Mouse (Mus musculus): ENCODE data around the gene Tbl1xr1. TPM values are rescaled to one million over a fixed set of nuclear protein-coding genes. Genes with fewer than 3 reads are reported as not detected.

Gene Tbl1xr1
- polyA plus RNA-seq, 1 experiment from 2014 or later = 9.8 TPM

DNA sequence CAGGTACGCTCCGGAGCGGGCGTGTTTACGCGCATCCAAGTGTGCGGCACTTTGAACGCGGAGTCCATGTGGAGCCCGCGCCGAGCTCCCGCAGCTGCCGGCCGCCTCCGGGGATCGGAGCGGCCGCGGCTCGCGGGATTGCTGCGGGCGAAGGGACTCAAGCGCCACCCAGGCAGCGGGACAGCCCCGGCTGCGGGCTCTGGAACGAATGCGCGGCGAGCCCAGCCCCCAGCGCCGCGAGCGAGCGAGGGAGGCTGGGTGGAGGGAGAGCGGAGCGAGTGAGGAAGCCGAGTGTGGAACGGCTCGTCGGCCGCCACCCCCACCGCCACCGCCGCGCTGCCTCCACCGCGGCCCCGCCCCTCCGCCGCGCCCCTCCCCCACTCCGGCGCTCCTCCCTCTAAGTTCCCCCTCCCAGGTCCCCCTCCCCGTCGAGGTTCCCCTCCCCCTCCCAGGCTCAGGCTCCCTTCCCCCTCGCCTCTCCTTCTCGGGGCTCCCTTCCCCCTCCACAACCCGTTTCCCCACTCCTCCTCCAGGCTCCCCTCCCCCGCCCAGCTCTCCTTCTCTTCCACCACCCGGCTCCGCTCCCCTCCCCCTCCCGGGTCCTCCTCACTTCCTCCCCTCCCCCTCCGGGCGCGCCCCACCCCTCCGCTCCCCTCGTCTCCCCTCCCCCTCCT is 428 bp upstream of the Tbl1xr1 start:
- ATAC-seq (peak; percentile 75), DNase-seq (peak; percentile 93)
- TF ChIP-seq EP300 (IDR thresholded peaks at IDR 0.05; ENCODE audit: low read depth) (no peak; the same call in 1 of the 2 replicates), CTCF (IDR thresholded peaks at IDR 0.05; ENCODE audit: low read depth) (no peak)
- peaks cover 26% of the 10 kb centered on the region for H3K4me1 ChIP-seq (ENCODE audit: insufficient read depth)
- under 1% methylated on average over 29 of the region's 70 CpGs for WGBS (ENCODE audit: insufficient replicate concordance)
- peak overlapping the region; percentile 96 for H3K4me3 ChIP-seq (ENCODE audit: low read depth, low read length)
- no peaks in the 10 kb centered on the region for H3K27me3 ChIP-seq (ENCODE audit: insufficient read depth, low read length)
- no peaks in the 10 kb centered on the region for H3K36me3 ChIP-seq (replicated peaks; ENCODE audit: insufficient read depth, low read length)
- H3K9ac ChIP-seq (replicated peaks) = peak overlapping the region; percentile 85
- peak overlapping the region; percentile 87 for H3K4me2 ChIP-seq (ENCODE audit: low read depth, low read length)
- H3K9me3 ChIP-seq (ENCODE audit: low read length) = no peaks in the 10 kb centered on the region
- H3K27ac ChIP-seq (ENCODE audit: low read depth) = peak overlapping the region; percentile 99

DNA sequence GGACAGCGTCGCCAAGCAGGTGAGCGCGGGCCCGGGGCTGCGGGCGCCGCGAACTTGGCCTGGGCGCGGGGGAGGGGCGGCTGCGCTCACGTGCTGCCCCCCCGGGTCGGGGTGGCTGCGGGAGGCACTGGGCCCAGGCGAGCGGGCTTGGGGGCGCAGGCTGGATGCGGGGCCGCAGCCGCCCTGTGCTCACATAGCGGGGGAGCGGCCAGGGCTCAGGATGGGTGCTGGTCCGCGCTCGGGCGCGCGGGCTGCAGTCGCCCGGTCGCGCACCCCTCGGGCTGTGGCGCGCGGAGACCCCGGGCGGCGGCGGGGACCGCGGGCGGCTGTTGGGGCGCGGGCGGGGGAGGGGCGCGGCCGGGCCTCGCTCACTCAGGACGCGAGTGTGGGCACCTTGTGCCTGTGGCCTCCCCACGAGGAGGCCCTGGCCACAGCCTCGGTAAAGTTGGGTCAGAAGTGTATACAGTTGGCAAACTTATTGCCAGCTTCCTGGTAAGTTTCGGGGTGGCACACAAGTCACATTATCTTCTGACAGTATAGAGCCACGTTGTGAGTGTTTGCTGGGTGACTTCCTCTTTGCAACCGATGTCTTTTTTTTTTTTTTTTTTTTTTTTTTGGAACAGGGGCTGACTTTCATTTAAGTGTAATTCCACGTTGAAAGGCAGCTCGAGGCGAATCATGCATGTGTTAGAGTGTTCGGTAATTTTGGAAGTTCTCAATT is 644 bp downstream of the Tbl1xr1 start:
- no peaks in the 10 kb centered on the region for H3K36me3 ChIP-seq (replicated peaks; ENCODE audit: insufficient read depth, low read length)
- WGBS (ENCODE audit: insufficient replicate concordance) = under 1% methylated on average over 34 of the region's 64 CpGs
- peaks cover 37% of the 10 kb centered on the region for H3K4me1 ChIP-seq (ENCODE audit: insufficient read depth)
- TF ChIP-seq CTCF (IDR thresholded peaks at IDR 0.05; ENCODE audit: low read depth) = no peak
- TF ChIP-seq EP300 (IDR thresholded peaks at IDR 0.05; ENCODE audit: low read depth) = no peak
- peak overlapping the region; percentile 98 for H3K9ac ChIP-seq (replicated peaks)
- peak overlapping the region; percentile 96 for H3K4me3 ChIP-seq (ENCODE audit: low read depth, low read length)
- peak; percentile 24 for ATAC-seq
- no peaks in the 10 kb centered on the region for H3K9me3 ChIP-seq (ENCODE audit: low read length)
- H3K27me3 ChIP-seq (ENCODE audit: insufficient read depth, low read length) = no peaks in the 10 kb centered on the region
- peak overlapping the region; percentile 87 for H3K4me2 ChIP-seq (ENCODE audit: low read depth, low read length)
- DNase-seq = peak; percentile 62
- peak overlapping the region; percentile 99 for H3K27ac ChIP-seq (ENCODE audit: low read depth)

DNA sequence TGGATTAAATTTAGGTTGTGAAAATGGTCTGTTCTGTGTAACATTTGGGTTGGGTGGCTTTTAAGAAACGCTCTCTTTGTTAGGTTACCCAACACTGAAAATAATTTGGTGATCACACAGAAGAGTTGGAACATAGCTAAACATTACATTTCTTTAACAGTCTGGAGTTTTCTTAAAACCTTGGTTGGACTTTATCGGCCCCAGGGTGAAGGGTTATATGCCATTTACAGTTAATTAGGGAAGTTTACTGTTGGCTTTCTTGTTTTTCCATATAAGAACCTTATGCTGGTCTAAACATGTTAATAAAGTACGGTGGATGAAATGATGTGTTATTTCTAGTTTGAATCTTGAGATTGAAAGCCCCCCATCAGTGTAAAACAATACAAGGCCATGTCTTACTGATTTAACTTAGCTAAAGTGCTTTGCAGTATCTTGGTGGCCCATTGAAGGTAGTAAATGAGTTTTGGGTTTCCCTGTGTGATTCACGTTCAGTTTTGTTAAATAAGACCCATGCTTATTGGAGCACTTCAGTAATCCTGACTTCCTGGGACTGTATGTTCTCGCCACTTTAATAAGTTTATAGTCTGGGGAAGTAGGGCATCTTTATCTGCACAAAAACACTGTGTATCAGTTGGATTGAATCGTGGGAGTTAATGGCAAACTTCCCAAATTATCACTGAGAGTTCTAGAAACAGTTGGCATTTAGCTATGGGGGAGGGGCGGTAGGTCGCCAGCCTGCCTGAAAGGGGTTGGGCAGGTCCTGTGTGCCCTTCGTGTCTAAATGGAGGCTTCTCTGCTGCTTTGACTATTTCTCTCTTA is 1.4 kb downstream of the Tbl1xr1 start:
- H3K27me3 ChIP-seq (ENCODE audit: insufficient read depth, low read length) = no peaks in the 10 kb centered on the region
- no peaks in the 10 kb centered on the region for H3K36me3 ChIP-seq (replicated peaks; ENCODE audit: insufficient read depth, low read length)
- peaks cover 44% of the 10 kb centered on the region for H3K4me1 ChIP-seq (ENCODE audit: insufficient read depth)
- DNase-seq = peak; percentile 50
- H3K27ac ChIP-seq (ENCODE audit: low read depth) = peak overlapping the region; percentile 99
- no peak for TF ChIP-seq CTCF (IDR thresholded peaks at IDR 0.05; ENCODE audit: low read depth)
- peak; percentile 40; the same call in 1 of the 2 replicates for TF ChIP-seq EP300 (IDR thresholded peaks at IDR 0.05; ENCODE audit: low read depth)
- H3K9me3 ChIP-seq (ENCODE audit: low read length) = no peaks in the 10 kb centered on the region
- H3K4me2 ChIP-seq (ENCODE audit: low read depth, low read length) = peak overlapping the region; percentile 87
- ATAC-seq = no peak
- peak overlapping the region; percentile 98 for H3K9ac ChIP-seq (replicated peaks)
- WGBS (ENCODE audit: insufficient replicate concordance) = 4% methylated on average over 9 of the region's 9 CpGs
- H3K4me3 ChIP-seq (ENCODE audit: low read depth, low read length) = peak overlapping the region; percentile 96

DNA sequence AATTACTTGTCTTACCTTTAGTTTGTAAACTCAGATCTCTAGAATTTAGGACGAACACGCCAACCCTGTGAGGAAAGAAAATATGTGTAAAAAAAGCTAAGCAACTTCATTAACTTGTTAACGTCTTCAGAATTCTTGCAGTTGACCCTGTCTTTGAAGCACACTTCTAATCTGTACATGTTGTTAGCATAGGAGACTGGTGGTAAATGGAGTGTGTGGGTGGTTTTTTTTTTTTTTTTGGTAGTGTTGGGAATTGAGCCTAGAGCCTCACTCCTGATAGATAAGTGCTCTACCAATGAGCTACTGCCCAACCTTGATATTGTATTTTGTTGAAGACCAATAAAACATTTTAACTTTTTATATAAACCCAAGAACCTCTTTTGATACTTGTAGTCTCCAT is 2.1 kb downstream of the Tbl1xr1 start:
- WGBS (ENCODE audit: insufficient replicate concordance) = 44% methylated on average over 3 of the region's 3 CpGs
- H3K27ac ChIP-seq (ENCODE audit: low read depth) = 0 out of 2 replicates have a peak overlapping the region, but pooled peaks have one; percentile 1
- peaks cover 48% of the 10 kb centered on the region for H3K4me1 ChIP-seq (ENCODE audit: insufficient read depth)
- H3K36me3 ChIP-seq (replicated peaks; ENCODE audit: insufficient read depth, low read length) = no peaks in the 10 kb centered on the region
- ATAC-seq (no peak), DNase-seq (no peak)
- TF ChIP-seq EP300 (IDR thresholded peaks at IDR 0.05; ENCODE audit: low read depth) (no peak), CTCF (IDR thresholded peaks at IDR 0.05; ENCODE audit: low read depth) (no peak)
- H3K9ac ChIP-seq (replicated peaks) = peak overlapping the region; percentile 98; the same call in 1 of the 2 replicates
- peak overlapping the region; percentile 96 for H3K4me3 ChIP-seq (ENCODE audit: low read depth, low read length)
- no peaks in the 10 kb centered on the region for H3K9me3 ChIP-seq (ENCODE audit: low read length)
- H3K4me2 ChIP-seq (ENCODE audit: low read depth, low read length) = peak overlapping the region; percentile 87
- no peaks in the 10 kb centered on the region for H3K27me3 ChIP-seq (ENCODE audit: insufficient read depth, low read length)

DNA sequence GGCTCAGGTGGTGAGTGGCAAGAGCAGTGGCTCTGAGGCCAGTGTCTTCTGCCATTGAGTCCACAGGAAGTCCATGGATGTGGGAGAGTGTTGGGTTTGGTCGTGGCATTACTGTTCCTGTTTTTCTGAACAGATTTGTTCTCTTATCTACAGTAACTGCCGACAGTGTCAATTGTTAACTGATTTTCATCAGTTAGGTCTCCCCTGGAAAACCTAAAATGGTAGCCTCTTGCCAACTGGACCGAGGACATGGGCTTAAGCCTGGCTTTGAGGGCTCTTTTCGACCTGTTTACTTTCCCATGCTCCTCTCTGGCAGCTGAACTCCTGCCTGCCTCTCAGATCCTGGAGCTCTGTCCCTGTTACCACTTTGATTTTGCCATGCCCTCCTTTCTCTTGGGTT is 5.4 kb downstream of the Tbl1xr1 start:
- no peak overlapping the region for H3K4me3 ChIP-seq (ENCODE audit: low read depth, low read length)
- ATAC-seq (no peak), DNase-seq (no peak)
- WGBS (ENCODE audit: insufficient replicate concordance) = 24% methylated on average over 4 of the region's 4 CpGs
- no peak for TF ChIP-seq EP300 (IDR thresholded peaks at IDR 0.05; ENCODE audit: low read depth)
- TF ChIP-seq CTCF (IDR thresholded peaks at IDR 0.05; ENCODE audit: low read depth) = no peak
- H3K27me3 ChIP-seq (ENCODE audit: insufficient read depth, low read length) = no peaks in the 10 kb centered on the region
- no peak overlapping the region for H3K9ac ChIP-seq (replicated peaks)
- H3K9me3 ChIP-seq (ENCODE audit: low read length) = no peaks in the 10 kb centered on the region
- no peaks in the 10 kb centered on the region for H3K36me3 ChIP-seq (replicated peaks; ENCODE audit: insufficient read depth, low read length)
- peaks cover 51% of the 10 kb centered on the region for H3K4me1 ChIP-seq (ENCODE audit: insufficient read depth)
- no peak overlapping the region for H3K4me2 ChIP-seq (ENCODE audit: low read depth, low read length)
- no peak overlapping the region for H3K27ac ChIP-seq (ENCODE audit: low read depth)

DNA sequence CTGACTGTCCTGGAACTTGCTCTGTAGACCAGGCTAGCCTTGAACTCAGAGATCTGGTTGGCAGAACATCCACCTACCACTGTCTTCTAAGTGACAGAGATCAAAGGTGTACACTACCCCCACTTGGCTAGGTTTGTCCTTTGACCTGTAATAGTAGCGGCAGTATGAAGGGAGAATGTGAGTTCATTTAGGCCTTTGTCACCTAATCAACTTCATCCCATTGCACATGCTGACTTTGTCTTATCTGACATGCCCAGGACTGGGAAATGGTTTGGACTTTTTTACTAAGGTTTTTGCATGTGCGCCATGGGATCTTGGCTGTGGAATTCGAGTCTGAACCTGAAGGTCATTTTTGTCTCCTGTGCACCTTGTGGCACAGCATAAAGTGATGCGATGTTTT is 6.4 kb downstream of the Tbl1xr1 start:
- H3K4me3 ChIP-seq (ENCODE audit: low read depth, low read length) = no peak overlapping the region
- TF ChIP-seq EP300 (IDR thresholded peaks at IDR 0.05; ENCODE audit: low read depth) (no peak), CTCF (IDR thresholded peaks at IDR 0.05; ENCODE audit: low read depth) (no peak)
- no peak overlapping the region for H3K4me2 ChIP-seq (ENCODE audit: low read depth, low read length)
- H3K9me3 ChIP-seq (ENCODE audit: low read length) = no peaks in the 10 kb centered on the region
- H3K27me3 ChIP-seq (ENCODE audit: insufficient read depth, low read length) = no peaks in the 10 kb centered on the region
- H3K27ac ChIP-seq (ENCODE audit: low read depth) = no peak overlapping the region
- no peak overlapping the region for H3K9ac ChIP-seq (replicated peaks)
- DNase-seq (no peak), ATAC-seq (peak; percentile 33; the same call in 1 of the 2 replicates)
- H3K36me3 ChIP-seq (replicated peaks; ENCODE audit: insufficient read depth, low read length) = no peaks in the 10 kb centered on the region
- peaks cover 51% of the 10 kb centered on the region for H3K4me1 ChIP-seq (ENCODE audit: insufficient read depth)
- WGBS (ENCODE audit: insufficient replicate concordance) = 66% methylated on average over 4 of the region's 4 CpGs

Data from liver, postnatal 0 days (tissue).